Mouse (Mus musculus): Measurements from ENCODE around the gene Celsr3. TPM values are rescaled to one million over a fixed set of nuclear protein-coding genes. Genes with fewer than 3 reads are reported as not detected.

Gene Celsr3
- total RNA-seq, 2 experiments from 2014 or later: 0.05 TPM; not detected in 1

DNA sequence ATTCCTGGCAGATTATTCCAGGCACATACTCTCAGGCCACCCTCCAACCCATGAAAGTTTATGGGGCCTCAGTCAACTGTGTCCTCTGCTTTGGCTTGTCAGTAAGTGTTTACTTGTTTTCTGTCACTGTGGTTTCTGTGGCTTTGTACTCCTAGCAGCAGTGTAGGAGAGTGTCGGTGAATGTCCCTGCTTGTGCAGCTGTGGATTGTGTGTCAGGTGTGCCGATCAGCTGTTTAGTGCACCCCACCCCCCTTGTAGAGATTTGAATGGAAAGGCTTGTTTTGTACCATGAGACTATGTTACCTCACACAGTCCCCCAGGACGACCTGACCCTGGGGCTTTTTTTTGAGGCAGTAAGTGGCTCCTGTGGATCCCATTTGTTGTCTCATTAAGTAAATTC lies 33.4 kb upstream of the Celsr3 start:
- DNase-seq: no peak
- no peak for TF ChIP-seq CTCF (IDR thresholded peaks at IDR 0.05)
- intact Hi-C loops (cut with DNase I): no loop called here
- H3K4me3 ChIP-seq: no peak overlapping the region
- H3K27ac ChIP-seq: peak overlapping the region; percentile 12; the same call in 1 of the 2 replicates

DNA sequence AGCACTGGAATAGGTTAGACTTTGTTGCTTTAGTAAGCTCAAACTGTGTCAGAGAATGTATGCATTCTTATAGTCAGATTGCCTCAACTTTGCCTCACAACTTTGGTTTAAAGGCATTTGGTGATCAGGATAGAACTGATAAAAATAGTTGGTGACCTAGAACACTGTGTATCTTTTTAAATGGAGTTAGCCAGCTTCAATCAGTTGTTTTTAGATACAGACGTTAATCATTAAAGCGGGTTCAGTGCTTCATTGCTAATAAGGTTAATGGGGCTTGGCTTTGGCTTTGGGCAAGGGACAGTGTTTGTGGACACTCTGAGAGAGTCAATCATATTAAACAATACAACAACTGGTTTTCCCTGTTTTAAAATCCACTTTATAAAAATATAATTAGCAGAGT lies 30.8 kb upstream of the Celsr3 start:
- peak overlapping the region; percentile 70 for H3K27ac ChIP-seq
- no peak for TF ChIP-seq CTCF (IDR thresholded peaks at IDR 0.05)
- no peak for DNase-seq
- intact Hi-C loops (cut with DNase I): no loop called here
- H3K4me3 ChIP-seq: peak overlapping the region; percentile 60

DNA sequence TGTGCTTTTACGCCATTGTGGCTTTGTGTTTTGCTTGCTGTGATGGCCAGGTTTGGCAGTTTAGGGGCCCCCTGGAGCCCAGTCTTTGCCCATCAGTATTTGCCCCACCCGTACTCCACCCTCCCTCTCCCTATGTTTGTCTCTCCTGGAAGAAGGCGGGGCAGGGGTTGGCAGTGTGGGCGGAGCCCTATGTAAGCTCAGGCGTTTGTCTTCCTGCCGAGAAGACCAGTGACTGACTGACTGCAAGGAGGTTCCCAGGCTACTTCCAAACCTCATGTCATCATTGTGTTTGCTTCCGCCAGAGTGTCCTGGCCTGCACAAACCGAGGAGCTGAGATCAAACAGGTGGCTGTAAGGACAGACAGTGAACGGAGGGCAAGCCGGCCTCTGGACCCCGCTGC lies 30.4 kb upstream of the Celsr3 start:
- intact Hi-C loops (cut with DNase I): no loop called here
- H3K4me3 ChIP-seq: peak overlapping the region; percentile 60
- peak overlapping the region; percentile 70 for H3K27ac ChIP-seq
- DNase-seq: peak; percentile 71
- TF ChIP-seq CTCF (IDR thresholded peaks at IDR 0.05): no peak

DNA sequence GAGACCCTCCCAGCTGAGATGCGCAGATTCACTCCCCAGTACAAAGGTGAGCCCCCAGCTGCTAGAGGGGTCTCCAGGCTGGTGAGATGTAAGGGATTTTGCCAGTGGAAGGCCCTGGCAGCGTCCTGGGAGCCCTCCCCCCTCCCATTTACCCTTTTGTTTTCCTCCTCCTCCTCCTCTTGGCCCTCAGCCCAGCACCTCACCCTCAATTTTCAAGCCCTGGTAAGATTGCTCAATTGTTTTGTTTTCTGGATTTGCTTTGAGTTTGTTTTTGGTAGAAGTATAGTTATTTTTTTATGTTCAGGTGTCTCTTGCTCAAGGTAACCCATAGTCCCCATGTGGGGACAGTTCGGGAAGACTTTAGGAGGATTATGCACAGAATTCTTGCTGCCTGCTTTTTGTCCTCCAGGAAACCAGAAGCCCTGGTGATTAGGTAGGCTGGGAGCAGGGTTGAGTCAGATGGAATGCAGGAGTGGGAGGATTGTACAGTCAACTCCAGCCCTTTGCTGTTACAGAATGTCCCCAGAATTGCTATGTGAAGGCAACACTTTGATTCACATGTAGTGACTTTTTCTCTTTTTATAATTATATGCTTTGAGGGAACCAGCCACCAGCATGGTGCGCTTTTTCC lies 29.7 kb upstream of the Celsr3 start:
- Histone ChIP-seq H3K4me3 (peak overlapping the region; percentile 60), H3K27ac (peak overlapping the region; percentile 70)
- TF ChIP-seq CTCF (IDR thresholded peaks at IDR 0.05): no peak
- intact Hi-C loops (cut with DNase I): no loop called here
- peak; percentile 40 for DNase-seq

DNA sequence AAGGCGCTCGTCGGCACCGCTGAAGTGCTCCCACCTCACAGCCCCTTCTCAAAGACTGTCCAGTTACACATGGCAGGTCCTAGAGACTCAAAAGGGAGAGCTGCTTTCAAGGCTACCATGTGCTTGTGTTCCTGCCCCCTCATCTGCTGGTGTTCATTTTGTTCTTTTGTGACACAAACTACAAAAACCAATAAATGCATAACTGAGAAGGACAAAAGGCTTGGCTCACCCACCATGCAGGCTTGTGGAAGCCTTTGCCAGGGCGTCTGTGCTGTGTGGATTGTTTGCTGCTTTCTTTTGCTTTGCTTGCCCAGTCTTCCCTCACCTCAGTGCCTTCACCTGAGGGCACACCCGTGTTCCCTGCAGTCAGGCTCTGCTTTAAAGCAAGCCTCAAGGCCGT lies 28.6 kb upstream of the Celsr3 start:
- no peak for TF ChIP-seq CTCF (IDR thresholded peaks at IDR 0.05)
- intact Hi-C loops (cut with DNase I): no loop called here
- DNase-seq: no peak
- Histone ChIP-seq H3K27ac (peak overlapping the region; percentile 70), H3K4me3 (peak overlapping the region; percentile 60)

DNA sequence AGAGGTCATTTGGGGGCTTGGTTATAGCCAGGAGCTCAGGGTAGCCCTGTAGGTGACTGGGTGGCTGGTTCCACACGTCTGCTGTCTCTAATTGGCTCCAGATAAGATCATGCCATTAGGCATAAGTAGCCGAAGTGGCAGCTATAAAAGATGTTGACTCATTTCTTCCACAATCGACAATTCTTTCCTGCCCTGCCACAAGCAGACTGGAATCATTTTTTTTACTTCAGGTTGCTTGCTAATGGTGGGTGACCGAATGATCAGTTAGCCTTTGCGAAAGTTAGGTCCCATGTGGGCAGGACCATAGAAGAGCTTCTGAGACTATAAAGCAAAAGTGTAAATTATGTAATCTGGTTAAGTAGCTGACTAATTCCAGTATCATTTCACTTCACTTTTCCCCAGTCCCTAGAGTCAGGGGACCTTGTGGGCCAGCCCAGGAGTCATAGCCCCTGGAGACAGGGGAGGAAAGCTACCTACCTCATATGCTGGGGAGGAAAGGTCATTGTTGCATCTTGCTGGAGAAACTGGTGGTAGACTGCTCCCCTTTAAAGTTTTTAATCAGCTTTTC lies 27.5 kb upstream of the Celsr3 start:
- Histone ChIP-seq H3K27ac (no peak overlapping the region), H3K4me3 (no peak overlapping the region)
- intact Hi-C loops (cut with DNase I): no loop called here
- no peak for TF ChIP-seq CTCF (IDR thresholded peaks at IDR 0.05)
- DNase-seq: no peak

DNA sequence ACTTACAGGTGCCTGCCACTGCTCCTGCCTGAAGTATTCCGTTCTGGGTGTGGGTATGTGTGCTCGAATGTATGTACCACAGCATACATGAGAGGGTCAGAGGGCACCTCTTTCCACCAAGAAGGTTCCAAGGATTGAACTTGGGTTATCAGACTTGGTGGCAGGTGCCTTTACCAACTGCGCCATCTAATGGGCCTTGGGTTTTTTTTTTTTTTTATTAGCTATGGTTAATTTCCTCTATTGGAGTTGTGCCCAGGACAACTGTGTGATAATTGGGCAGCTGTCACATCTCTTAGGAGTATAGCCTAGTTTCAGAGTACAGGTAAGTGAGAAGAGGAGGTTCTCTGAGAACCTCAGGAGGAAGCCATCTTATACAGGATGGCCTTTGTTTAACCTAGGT lies 26.6 kb upstream of the Celsr3 start:
- no peak overlapping the region; the same call in 1 of the 2 replicates for H3K27ac ChIP-seq
- no peak for DNase-seq
- TF ChIP-seq CTCF (IDR thresholded peaks at IDR 0.05): no peak
- H3K4me3 ChIP-seq: no peak overlapping the region
- intact Hi-C loops (cut with DNase I): no loop called here

DNA sequence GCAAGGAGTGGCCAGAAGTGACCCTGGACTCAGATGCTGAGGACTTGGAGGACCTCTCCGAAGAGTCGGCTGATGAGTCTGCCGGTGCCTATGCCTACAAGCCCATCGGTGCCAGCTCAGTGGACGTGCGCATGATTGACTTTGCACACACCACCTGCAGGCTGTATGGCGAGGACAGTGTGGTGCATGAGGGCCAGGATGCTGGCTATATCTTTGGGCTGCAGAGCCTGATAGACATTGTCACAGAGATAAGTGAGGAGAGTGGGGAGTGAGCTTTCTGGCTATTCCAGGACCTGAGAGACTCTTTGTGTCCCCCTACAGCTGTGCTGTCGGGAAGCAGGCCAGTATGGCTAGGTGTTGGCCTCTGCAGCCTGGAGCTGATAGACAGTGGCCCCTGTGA lies 20.4 kb upstream of the Celsr3 start:
- intact Hi-C loops (cut with DNase I): no loop called here
- no peak for DNase-seq
- no peak for TF ChIP-seq CTCF (IDR thresholded peaks at IDR 0.05)
- Histone ChIP-seq H3K4me3 (no peak overlapping the region), H3K27ac (no peak overlapping the region)

DNA sequence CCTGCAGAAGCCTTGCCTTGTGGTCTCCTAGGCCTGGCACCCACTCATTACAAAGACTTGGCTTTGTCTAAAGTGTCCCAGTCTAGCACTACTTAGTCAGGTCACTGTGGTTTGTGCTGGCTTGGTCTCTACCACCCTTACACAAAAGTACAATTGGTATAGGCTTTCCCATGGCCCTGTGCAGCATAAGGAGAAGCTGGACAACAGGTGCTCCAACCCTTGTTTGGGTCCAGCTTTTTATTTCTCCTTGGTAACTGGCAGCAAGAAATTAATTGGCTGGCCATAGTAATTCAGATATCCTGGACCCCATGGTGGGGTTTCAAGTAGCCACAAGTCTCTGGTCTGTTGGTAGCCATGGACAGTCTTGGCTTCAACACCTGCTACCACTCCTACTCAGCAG lies 19.7 kb upstream of the Celsr3 start:
- intact Hi-C loops (cut with DNase I): no loop called here
- TF ChIP-seq CTCF (IDR thresholded peaks at IDR 0.05): no peak
- Histone ChIP-seq H3K27ac (peak overlapping the region; percentile 38), H3K4me3 (no peak overlapping the region)
- DNase-seq: no peak

DNA sequence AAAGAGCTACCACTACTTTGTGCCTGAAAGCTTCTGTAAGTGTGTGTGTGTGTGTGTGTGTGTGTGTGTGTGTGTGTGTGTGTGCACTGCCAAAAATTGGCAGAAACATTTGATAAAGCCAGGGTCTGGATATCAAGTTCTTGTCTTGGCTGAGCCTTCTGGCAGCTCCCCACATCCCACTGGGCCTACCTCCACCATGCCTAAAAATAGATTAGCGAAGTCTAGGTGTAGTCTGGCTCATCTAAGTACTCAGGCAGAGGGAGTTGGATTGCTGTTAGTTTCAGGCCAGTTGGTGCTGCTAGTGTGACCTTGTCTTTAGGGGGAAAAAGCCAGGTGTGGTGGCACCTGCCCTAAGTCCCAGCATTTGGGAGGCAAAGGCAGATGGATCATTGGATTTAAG lies 19.3 kb upstream of the Celsr3 start:
- TF ChIP-seq CTCF (IDR thresholded peaks at IDR 0.05): no peak
- intact Hi-C loops (cut with DNase I): no loop called here
- Histone ChIP-seq H3K27ac (peak overlapping the region; percentile 93), H3K4me3 (no peak overlapping the region)
- peak; percentile 85 for DNase-seq

DNA sequence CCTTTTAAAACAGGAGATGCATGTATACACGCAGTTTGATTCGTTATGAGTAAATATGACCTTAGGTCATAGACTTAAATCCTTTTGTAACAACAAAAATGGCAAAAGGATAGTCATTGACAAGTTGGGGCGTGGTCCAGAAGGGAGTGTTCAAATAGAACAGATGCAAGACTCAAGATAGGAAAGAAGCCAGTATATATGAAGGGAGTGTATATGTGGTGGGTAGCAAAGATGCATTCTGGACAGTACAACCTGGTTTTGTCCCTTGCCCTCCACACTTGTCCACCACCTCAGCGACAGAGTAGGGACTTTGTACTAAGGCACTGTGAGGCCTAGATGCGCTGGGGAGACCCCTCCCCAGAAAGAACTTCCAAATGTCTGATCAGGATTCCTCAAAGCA lies 18.4 kb upstream of the Celsr3 start:
- Histone ChIP-seq H3K27ac (peak overlapping the region; percentile 93), H3K4me3 (peak overlapping the region; percentile 79)
- TF ChIP-seq CTCF (IDR thresholded peaks at IDR 0.05): no peak
- peak; percentile 5 for DNase-seq
- intact Hi-C loops (cut with DNase I): no loop called here

DNA sequence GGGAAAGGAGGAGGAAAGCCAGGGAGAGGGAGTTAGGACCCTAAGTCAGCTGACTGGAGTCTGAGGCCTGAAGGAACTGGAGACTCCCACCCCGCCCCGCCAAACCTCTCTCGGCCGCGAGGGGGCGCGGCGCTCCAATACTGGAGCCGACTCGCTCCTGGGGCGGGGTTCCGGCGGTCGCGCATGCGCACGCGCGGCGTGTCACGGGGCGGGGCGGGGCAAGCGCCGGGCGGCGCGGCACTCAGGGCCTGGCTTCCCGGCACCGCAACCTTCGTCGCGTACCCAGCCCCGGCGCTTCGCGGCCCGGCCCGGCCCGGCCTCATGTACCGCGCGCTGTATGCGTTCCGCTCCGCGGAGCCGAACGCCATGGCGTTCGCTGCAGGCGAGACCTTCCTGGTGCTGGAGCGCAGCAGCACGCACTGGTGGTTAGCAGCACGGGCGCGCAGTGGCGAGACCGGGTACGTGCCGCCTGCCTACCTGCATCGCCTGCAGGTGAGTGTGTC lies 17.9 kb upstream of the Celsr3 start, which contains the start of gene Nckipsd:
Gene Nckipsd, plus strand, starts transcription at position 206 of the 503 bp plus-strand sequence.
- H3K27ac ChIP-seq: peak within 1 kb of the TSS; percentile 93
- TF ChIP-seq CTCF (IDR thresholded peaks at IDR 0.05): peak; percentile 94; the same call in 1 of the 2 replicates
- intact Hi-C loops (cut with DNase I): no loop called here
- H3K4me3 ChIP-seq: peak within 1 kb of the TSS; percentile 79
- peak; percentile 98 for DNase-seq

DNA sequence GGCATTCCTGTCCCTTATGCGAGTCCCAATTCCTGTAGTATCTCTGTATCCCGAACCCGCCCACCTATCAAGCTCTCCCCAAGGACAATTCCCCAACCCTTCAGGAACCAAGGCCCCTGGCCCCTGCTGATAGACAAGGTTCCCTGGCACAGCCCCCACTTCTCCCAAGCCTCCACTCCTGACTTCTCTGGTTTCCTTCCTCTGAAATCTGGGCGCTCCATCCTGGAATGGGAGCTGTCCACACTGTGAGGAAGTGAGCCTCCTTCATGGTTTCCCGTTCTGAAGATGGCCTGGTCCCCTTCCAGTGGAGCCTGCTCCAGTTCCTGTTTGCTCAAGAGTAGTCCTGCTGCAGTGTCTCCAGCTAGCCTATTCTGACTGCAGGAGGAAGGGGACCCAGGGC lies 16.9 kb upstream of the Celsr3 start:
- Histone ChIP-seq H3K27ac (peak overlapping the region; percentile 93), H3K4me3 (peak overlapping the region; percentile 79)
- DNase-seq: no peak
- no peak for TF ChIP-seq CTCF (IDR thresholded peaks at IDR 0.05)
- intact Hi-C loops (cut with DNase I): no loop called here

DNA sequence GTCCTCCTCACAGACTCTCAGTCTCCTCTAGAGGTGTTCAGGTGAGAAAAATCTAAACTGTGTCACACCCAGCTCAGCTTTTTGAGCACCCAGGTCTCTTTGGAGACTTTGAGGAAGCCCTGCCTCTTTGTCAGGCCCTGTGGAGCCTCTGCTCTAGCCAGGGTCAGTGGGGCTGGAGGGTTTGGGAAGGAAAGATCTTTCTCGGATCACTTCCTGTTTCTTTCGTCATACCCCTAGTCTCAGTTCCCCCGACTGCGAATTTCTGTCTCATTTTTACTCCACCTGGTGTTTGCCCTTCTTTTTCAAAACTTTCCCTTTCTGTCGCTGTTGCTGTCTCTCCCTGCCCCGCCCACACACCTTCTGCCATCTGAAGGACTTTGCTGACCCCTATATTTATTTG lies 16.4 kb upstream of the Celsr3 start:
- no peak for TF ChIP-seq CTCF (IDR thresholded peaks at IDR 0.05)
- H3K4me3 ChIP-seq: peak overlapping the region; percentile 79
- intact Hi-C loops (cut with DNase I): no loop called here

More for the DNA sequence above, 16.4 kb upstream of the Celsr3 start:
- no peak for DNase-seq
- H3K27ac ChIP-seq: no peak overlapping the region
